Mouse (Mus musculus): ENCODE results near the gene Rev1. TPM values are rescaled to one million over a fixed set of nuclear protein-coding genes. Genes with fewer than 3 reads are reported as not detected.

The Rev1 gene
- polyA plus RNA-seq, 1 experiment = 13.4 TPM

- Histone ChIP-seq H3K27ac (ENCODE audit: insufficient read depth, low read depth, low read length) (no peak overlapping the region), H3K4me1 (ENCODE audit: control insufficient read depth, insufficient read depth, low read length) (peaks cover 3% of the 10 kb centered on the region; the same call in 1 of the 2 replicates), H3K4me3 (ENCODE audit: insufficient read depth, low read length) (no peak overlapping the region)
- TF ChIP-seq POLR2A (IDR thresholded peaks at IDR 0.05; ENCODE audit: borderline replicate concordance, low read depth, low read length) (no peak), CTCF (IDR thresholded peaks at IDR 0.05; ENCODE audit: low read depth, low read length) (no peak)
Observed at GRCm38 (mm10) chr1:38132942-38133341, 3.3 kb upstream of the Rev1 start.

GRCm38 (mm10) chr1:38130715-38131483 lies 1.3 kb upstream of the Rev1 start:
- Histone ChIP-seq H3K27ac (ENCODE audit: insufficient read depth, low read depth, low read length) (no peak overlapping the region), H3K4me1 (ENCODE audit: control insufficient read depth, insufficient read depth, low read length) (peaks cover 8% of the 10 kb centered on the region), H3K4me3 (ENCODE audit: insufficient read depth, low read length) (no peak overlapping the region)
- TF ChIP-seq CTCF (IDR thresholded peaks at IDR 0.05; ENCODE audit: low read depth, low read length) = no peak
- TF ChIP-seq POLR2A (IDR thresholded peaks at IDR 0.05; ENCODE audit: borderline replicate concordance, low read depth, low read length) = no peak

GRCm38 (mm10) chr1:38128919-38129436 lies 623 bp downstream of the Rev1 start:
- Histone ChIP-seq H3K4me3 (ENCODE audit: insufficient read depth, low read length) (peak overlapping the region; percentile 73), H3K4me1 (ENCODE audit: control insufficient read depth, insufficient read depth, low read length) (peaks cover 11% of the 10 kb centered on the region), H3K27ac (ENCODE audit: insufficient read depth, low read depth, low read length) (peak overlapping the region; percentile 64)
- TF ChIP-seq POLR2A (IDR thresholded peaks at IDR 0.05; ENCODE audit: borderline replicate concordance, low read depth, low read length) (no peak), CTCF (IDR thresholded peaks at IDR 0.05; ENCODE audit: low read depth, low read length) (no peak)

GRCm38 (mm10) chr1:38127036-38127435 lies 2.6 kb downstream of the Rev1 start:
- H3K27ac ChIP-seq (ENCODE audit: insufficient read depth, low read depth, low read length) = no peak overlapping the region
- no peak for TF ChIP-seq POLR2A (IDR thresholded peaks at IDR 0.05; ENCODE audit: borderline replicate concordance, low read depth, low read length)
- TF ChIP-seq CTCF (IDR thresholded peaks at IDR 0.05; ENCODE audit: low read depth, low read length) = no peak
- no peak overlapping the region for H3K4me3 ChIP-seq (ENCODE audit: insufficient read depth, low read length)
- peaks cover 19% of the 10 kb centered on the region for H3K4me1 ChIP-seq (ENCODE audit: control insufficient read depth, insufficient read depth, low read length)

- Histone ChIP-seq H3K4me1 (ENCODE audit: control insufficient read depth, insufficient read depth, low read length) (peaks cover 23% of the 10 kb centered on the region), H3K4me3 (ENCODE audit: insufficient read depth, low read length) (no peak overlapping the region), H3K27ac (ENCODE audit: insufficient read depth, low read depth, low read length) (no peak overlapping the region)
- TF ChIP-seq POLR2A (IDR thresholded peaks at IDR 0.05; ENCODE audit: borderline replicate concordance, low read depth, low read length) = no peak
- TF ChIP-seq CTCF (IDR thresholded peaks at IDR 0.05; ENCODE audit: low read depth, low read length) = no peak
Observed at GRCm38 (mm10) chr1:38126426-38126825, 3.2 kb downstream of the Rev1 start.

- peaks cover 28% of the 10 kb centered on the region for H3K4me1 ChIP-seq (ENCODE audit: control insufficient read depth, insufficient read depth, low read length)
- no peak for TF ChIP-seq POLR2A (IDR thresholded peaks at IDR 0.05; ENCODE audit: borderline replicate concordance, low read depth, low read length)
- no peak for TF ChIP-seq CTCF (IDR thresholded peaks at IDR 0.05; ENCODE audit: low read depth, low read length)
- H3K4me3 ChIP-seq (ENCODE audit: insufficient read depth, low read length) = no peak overlapping the region
- H3K27ac ChIP-seq (ENCODE audit: insufficient read depth, low read depth, low read length) = no peak overlapping the region
Observed at GRCm38 (mm10) chr1:38124261-38124660, 5.3 kb downstream of the Rev1 start.

- H3K27ac ChIP-seq (ENCODE audit: insufficient read depth, low read depth, low read length) = no peak overlapping the region
- TF ChIP-seq POLR2A (IDR thresholded peaks at IDR 0.05; ENCODE audit: borderline replicate concordance, low read depth, low read length) (no peak), CTCF (IDR thresholded peaks at IDR 0.05; ENCODE audit: low read depth, low read length) (no peak)
- no peak overlapping the region for H3K4me3 ChIP-seq (ENCODE audit: insufficient read depth, low read length)
- peaks cover 25% of the 10 kb centered on the region for H3K4me1 ChIP-seq (ENCODE audit: control insufficient read depth, insufficient read depth, low read length)
Observed at GRCm38 (mm10) chr1:38120877-38121276, 8.7 kb downstream of the Rev1 start.

- no peak for TF ChIP-seq CTCF (IDR thresholded peaks at IDR 0.05; ENCODE audit: low read depth, low read length)
- no peak for TF ChIP-seq POLR2A (IDR thresholded peaks at IDR 0.05; ENCODE audit: borderline replicate concordance, low read depth, low read length)
- H3K4me1 ChIP-seq (ENCODE audit: control insufficient read depth, insufficient read depth, low read length) = peaks cover 22% of the 10 kb centered on the region
- no peak overlapping the region for H3K27ac ChIP-seq (ENCODE audit: insufficient read depth, low read depth, low read length)
- H3K4me3 ChIP-seq (ENCODE audit: insufficient read depth, low read length) = no peak overlapping the region
Observed at GRCm38 (mm10) chr1:38118624-38119023, 11.0 kb downstream of the Rev1 start.

- TF ChIP-seq CTCF (IDR thresholded peaks at IDR 0.05; ENCODE audit: low read depth, low read length) (no peak), POLR2A (IDR thresholded peaks at IDR 0.05; ENCODE audit: borderline replicate concordance, low read depth, low read length) (no peak)
- H3K4me1 ChIP-seq (ENCODE audit: control insufficient read depth, insufficient read depth, low read length) = no peaks in the 10 kb centered on the region
- no peak overlapping the region for H3K4me3 ChIP-seq (ENCODE audit: insufficient read depth, low read length)
- no peak overlapping the region for H3K27ac ChIP-seq (ENCODE audit: insufficient read depth, low read depth, low read length)
Observed at GRCm38 (mm10) chr1:38109786-38110185, 19.8 kb downstream of the Rev1 start.

GRCm38 (mm10) chr1:38103813-38104212 lies 25.8 kb downstream of the Rev1 start:
- no peak overlapping the region for H3K4me3 ChIP-seq (ENCODE audit: insufficient read depth, low read length)
- no peak for TF ChIP-seq POLR2A (IDR thresholded peaks at IDR 0.05; ENCODE audit: borderline replicate concordance, low read depth, low read length)
- TF ChIP-seq CTCF (IDR thresholded peaks at IDR 0.05; ENCODE audit: low read depth, low read length) = no peak
- no peak overlapping the region for H3K27ac ChIP-seq (ENCODE audit: insufficient read depth, low read depth, low read length)
- no peaks in the 10 kb centered on the region for H3K4me1 ChIP-seq (ENCODE audit: control insufficient read depth, insufficient read depth, low read length)
